Mouse (Mus musculus) T-helper 2 cell (primary cell): ENCODE results near the gene Nav3.

ENCODE experiments used
- in situ Hi-C: fragments of 300-600 bp; cut with MboI, MseI; formaldehyde crosslinking; loops from one replicate; pipeline ENCODE4 v1.15.1; 2025; ENCODE audit warnings: high pct_unique_total_duplicates

Gene Nav3

GRCm38 (mm10) chr10:109843661-109844060 lies 612.3 kb downstream of the Nav3 start:
- in situ Hi-C loops = no loop called here

- in situ Hi-C loops = no loop called here
Measured at GRCm38 (mm10) chr10:109832768-109833291, 623.2 kb downstream of the Nav3 start.

- in situ Hi-C loops = no loop called here
Measured at GRCm38 (mm10) chr10:109806782-109807493, 649.1 kb downstream of the Nav3 start.

- in situ Hi-C loops = no loop called here
Measured at GRCm38 (mm10) chr10:109803441-109803840, 652.6 kb downstream of the Nav3 start.

- in situ Hi-C loops = no loop called here
Measured at GRCm38 (mm10) chr10:109802236-109802635, 653.8 kb downstream of the Nav3 start.

- in situ Hi-C loops = no loop called here
Measured at GRCm38 (mm10) chr10:109799246-109799645, 656.8 kb downstream of the Nav3 start.

- in situ Hi-C loops = no loop called here
Measured at GRCm38 (mm10) chr10:109796981-109797380, 659.0 kb downstream of the Nav3 start.

- in situ Hi-C loops = no loop called here
Measured at GRCm38 (mm10) chr10:109793491-109793890, 662.5 kb downstream of the Nav3 start.

GRCm38 (mm10) chr10:109788728-109789127 lies 667.3 kb downstream of the Nav3 start:
- in situ Hi-C loops = no loop called here

GRCm38 (mm10) chr10:109779109-109779508 lies 676.9 kb downstream of the Nav3 start:
- in situ Hi-C loops = no loop called here

GRCm38 (mm10) chr10:109769092-109769491 lies 686.9 kb downstream of the Nav3 start:
- in situ Hi-C loops = no loop called here

GRCm38 (mm10) chr10:109765650-109766049 lies 690.4 kb downstream of the Nav3 start:
- in situ Hi-C loops = no loop called here

- in situ Hi-C loops = no loop called here
Measured at GRCm38 (mm10) chr10:109764412-109765101, 691.4 kb downstream of the Nav3 start.

- in situ Hi-C loops = no loop called here
Measured at GRCm38 (mm10) chr10:109758921-109759600, 696.9 kb downstream of the Nav3 start.

- in situ Hi-C loops = no loop called here
Measured at GRCm38 (mm10) chr10:109746901-109747300, 709.1 kb downstream of the Nav3 start.

GRCm38 (mm10) chr10:109741664-109742063 lies 714.3 kb downstream of the Nav3 start:
- in situ Hi-C loops = no loop called here

- in situ Hi-C loops = no loop called here
Measured at GRCm38 (mm10) chr10:109740326-109740725, 715.7 kb downstream of the Nav3 start.

GRCm38 (mm10) chr10:109723646-109724045 lies 732.4 kb downstream of the Nav3 start:
- in situ Hi-C loops = no loop called here

GRCm38 (mm10) chr10:109718808-109719207 lies 737.2 kb downstream of the Nav3 start:
- in situ Hi-C loops = no loop called here

- in situ Hi-C loops = no loop called here
Measured at GRCm38 (mm10) chr10:109718390-109718789, 737.6 kb downstream of the Nav3 start.

GRCm38 (mm10) chr10:109713001-109713400 lies 743.0 kb downstream of the Nav3 start:
- in situ Hi-C loops = no loop called here

GRCm38 (mm10) chr10:109699771-109700335 lies 756.2 kb downstream of the Nav3 start:
- in situ Hi-C loops = loop anchor here (5.0 kb wide), 1 partner anchor 73 kb away; no protein-coding TSS in a partner anchor
